Mouse (Mus musculus): ENCODE data around the gene Ilf3. TPM values are rescaled to one million over a fixed set of nuclear protein-coding genes. Genes with fewer than 3 reads are reported as not detected.
A peak's percentile ranks its signal among the peaks of the same experiment; 100 is the strongest.

Ilf3 gene
- polyA plus RNA-seq, 1 experiment from 2014 or later = 268 TPM

DNA sequence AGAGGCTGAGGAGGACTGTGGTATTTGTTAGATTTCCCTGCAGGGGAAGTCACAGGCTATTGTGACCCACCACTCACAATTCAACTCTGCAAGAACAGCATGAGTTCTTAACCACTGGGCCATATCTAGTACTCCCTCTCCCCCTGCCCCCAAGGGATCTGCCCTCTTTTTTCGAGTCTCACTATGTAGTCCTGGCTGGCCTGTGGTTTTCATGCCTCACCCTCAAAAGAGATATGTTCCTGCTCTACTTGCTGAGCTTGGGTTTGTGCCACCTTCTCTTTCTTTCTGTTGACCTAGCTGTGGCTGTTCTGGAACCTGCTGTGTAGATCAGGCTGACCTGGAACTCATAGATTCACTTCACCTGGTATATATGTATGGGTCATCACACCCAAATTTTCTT lies 4.8 kb downstream of the Ilf3 start:
- Histone ChIP-seq H3K36me3 (peaks cover 37% of the 10 kb centered on the region), H3K9ac (no peak overlapping the region), H3K27ac (no peak overlapping the region), H3K4me3 (no peak overlapping the region), H3K27me3 (no peaks in the 10 kb centered on the region), H3K4me2 (replicated peaks) (no peak overlapping the region), H3K4me1 (peaks cover 28% of the 10 kb centered on the region), H3K9me3 (no peaks in the 10 kb centered on the region)
- no peak for ATAC-seq (ENCODE audit: low FRiP score, low read depth)
- 77% methylated on average over 1 of the region's 1 CpGs for WGBS

DNA sequence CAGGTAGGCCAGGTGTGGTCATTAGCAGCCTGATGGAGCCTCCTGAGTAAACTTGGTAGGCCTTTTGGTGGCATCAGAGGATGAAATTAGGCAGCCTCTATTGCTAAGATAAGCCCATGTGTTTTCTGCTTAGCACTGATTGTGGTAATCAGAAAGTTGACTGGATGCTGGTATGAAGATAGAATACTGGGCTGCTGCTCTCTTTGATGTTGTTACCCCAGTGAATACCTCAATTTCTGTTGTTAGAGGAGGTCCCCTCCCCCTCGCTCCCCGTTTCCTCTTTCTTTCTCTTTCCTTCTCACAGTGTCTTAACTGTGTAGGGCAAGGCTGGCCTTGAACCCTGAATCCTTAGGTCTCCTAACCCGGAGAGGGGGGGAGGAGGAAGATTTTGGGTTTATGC lies 11.5 kb downstream of the Ilf3 start:
- peaks cover 13% of the 10 kb centered on the region for H3K4me1 ChIP-seq
- no peaks in the 10 kb centered on the region for H3K9me3 ChIP-seq
- 93% methylated on average over 3 of the region's 3 CpGs for WGBS
- H3K9ac ChIP-seq = no peak overlapping the region
- H3K36me3 ChIP-seq = peaks cover 51% of the 10 kb centered on the region
- no peak overlapping the region for H3K27ac ChIP-seq
- no peak for ATAC-seq (ENCODE audit: low FRiP score, low read depth)
- H3K4me2 ChIP-seq (replicated peaks) = no peak overlapping the region
- H3K27me3 ChIP-seq = no peaks in the 10 kb centered on the region
- H3K4me3 ChIP-seq = no peak overlapping the region

DNA sequence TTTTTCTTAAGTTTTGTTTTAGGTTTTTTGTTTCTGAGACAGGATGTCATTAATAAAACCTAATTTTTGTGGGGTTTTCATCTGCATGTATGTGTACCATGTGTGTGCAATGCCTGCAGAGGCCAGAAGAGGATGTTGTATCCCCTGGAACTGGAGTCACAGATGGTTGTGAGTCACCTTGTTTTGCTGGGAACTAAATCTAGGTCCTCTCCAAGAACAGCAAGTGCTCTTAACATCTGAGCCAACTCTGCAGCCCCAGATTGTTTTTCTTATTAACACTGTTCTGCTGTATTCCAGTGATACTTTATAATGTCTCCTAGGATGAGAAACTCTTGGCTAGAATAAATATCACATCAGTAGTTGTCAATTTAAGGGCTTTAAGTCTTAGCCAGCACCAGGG lies 13.2 kb downstream of the Ilf3 start:
- peaks cover 43% of the 10 kb centered on the region for H3K36me3 ChIP-seq
- no peak overlapping the region for H3K9ac ChIP-seq
- no peaks in the 10 kb centered on the region for H3K27me3 ChIP-seq
- no peak overlapping the region for H3K4me3 ChIP-seq
- H3K4me2 ChIP-seq (replicated peaks) = no peak overlapping the region
- no peak for ATAC-seq (ENCODE audit: low FRiP score, low read depth)
- no peak overlapping the region for H3K27ac ChIP-seq
- H3K9me3 ChIP-seq = no peaks in the 10 kb centered on the region
- H3K4me1 ChIP-seq = peaks cover 15% of the 10 kb centered on the region

DNA sequence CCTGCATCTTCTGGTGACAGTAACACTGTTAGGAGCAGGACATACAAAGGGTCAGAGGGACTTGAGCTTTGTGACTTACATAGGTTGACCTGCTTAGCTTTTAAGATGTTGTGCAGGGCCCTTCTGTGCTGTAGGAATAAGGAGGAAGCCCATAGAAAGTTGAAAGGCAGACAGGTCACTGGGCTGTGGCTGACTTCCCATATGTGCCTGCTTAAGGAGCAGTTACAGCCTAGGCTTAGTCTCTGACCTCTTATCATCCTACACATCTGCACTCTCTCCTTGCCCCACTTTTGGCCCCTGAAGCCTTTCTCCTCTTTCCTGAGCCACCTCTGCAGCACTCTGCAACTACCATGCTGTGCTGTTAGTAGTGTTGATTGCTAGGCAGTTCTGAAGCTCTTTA lies 16.3 kb downstream of the Ilf3 start:
- Histone ChIP-seq H3K27ac (no peak overlapping the region), H3K9ac (no peak overlapping the region), H3K9me3 (no peaks in the 10 kb centered on the region), H3K36me3 (peaks cover 47% of the 10 kb centered on the region), H3K4me2 (replicated peaks) (no peak overlapping the region), H3K4me1 (peaks cover 8% of the 10 kb centered on the region; the same call in 1 of the 2 replicates), H3K4me3 (no peak overlapping the region), H3K27me3 (no peaks in the 10 kb centered on the region)
- ATAC-seq (ENCODE audit: low FRiP score, low read depth) = no peak

DNA sequence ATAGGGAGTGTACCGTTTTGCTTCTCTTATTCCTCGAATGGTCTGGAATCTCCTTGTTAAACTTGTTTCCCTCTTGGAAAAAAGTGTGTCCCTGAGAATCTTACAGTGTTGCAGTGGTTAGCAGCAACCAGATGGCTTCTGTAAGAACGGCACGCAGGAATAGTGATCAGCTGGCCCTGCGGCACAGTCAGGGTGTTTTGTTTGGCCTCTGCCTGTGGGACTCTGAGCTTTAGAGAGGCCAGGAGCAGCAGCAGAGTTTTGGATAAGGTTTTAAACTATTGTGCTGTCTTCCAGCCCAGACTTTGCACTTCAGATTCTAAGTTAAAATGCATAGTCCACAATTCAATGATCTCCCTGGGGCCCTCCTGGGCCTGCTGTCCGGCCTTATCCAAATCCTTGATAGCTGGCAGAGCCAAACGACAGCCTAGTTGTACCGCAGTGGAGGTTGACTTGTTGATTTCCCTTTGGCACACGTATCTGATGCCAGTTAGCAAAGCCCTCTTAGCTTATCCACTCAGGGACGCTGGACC lies 25.0 kb downstream of the Ilf3 start:
- H3K27me3 ChIP-seq = no peaks in the 10 kb centered on the region
- no peak overlapping the region for H3K27ac ChIP-seq
- H3K9ac ChIP-seq = no peak overlapping the region
- no peak overlapping the region for H3K4me3 ChIP-seq
- no peak overlapping the region for H3K4me2 ChIP-seq (replicated peaks)
- ATAC-seq (ENCODE audit: low FRiP score, low read depth) = no peak
- peaks cover 100% of the 10 kb centered on the region for H3K36me3 ChIP-seq
- no peaks in the 10 kb centered on the region for H3K4me1 ChIP-seq
- H3K9me3 ChIP-seq = no peaks in the 10 kb centered on the region
- 93% methylated on average over 10 of the region's 10 CpGs for WGBS

DNA sequence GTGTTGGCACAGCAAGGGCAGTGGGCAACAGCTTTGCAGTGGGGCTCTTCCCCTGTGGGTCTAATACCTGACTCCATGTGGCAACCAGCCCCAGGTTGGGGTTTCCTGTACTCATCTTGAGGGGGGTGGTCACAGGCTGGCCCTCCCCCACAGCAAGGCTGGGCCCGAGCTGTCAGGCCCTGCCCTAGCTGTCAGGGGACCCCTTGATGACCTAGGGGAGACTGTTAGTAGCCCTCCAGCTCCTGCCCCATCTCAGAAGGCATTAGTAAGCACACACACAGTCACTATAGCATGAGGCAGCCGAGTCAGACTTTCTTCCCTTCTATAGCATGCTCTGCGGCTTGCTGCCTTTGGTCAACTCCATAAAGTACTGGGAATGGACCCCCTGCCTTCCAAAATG lies 28.0 kb downstream of the Ilf3 start:
- Histone ChIP-seq H3K4me1 (no peaks in the 10 kb centered on the region), H3K4me2 (replicated peaks) (no peak overlapping the region), H3K9ac (no peak overlapping the region), H3K9me3 (no peaks in the 10 kb centered on the region), H3K27ac (no peak overlapping the region), H3K4me3 (no peak overlapping the region), H3K27me3 (no peaks in the 10 kb centered on the region), H3K36me3 (peaks cover 100% of the 10 kb centered on the region)
- ATAC-seq (ENCODE audit: low FRiP score, low read depth) = no peak
- 89% methylated on average over 3 of the region's 3 CpGs for WGBS

DNA sequence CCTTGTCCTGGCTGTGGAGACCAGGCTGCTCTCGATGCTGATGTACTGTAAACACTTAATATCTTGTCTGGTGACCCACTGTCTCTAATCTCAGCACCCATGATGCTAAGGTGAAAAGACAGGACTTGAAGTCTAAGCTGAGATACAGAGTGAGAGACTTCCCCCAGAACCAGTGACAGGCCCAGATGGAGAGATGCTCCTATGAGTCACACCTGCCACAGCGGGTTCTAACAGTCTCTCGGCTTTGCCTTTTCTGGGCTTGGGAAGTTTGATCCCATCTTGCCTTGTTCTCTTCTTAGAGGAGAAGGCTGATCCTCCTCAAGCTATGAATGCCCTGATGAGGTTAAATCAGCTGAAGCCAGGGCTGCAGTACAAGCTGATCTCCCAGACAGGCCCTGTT lies 29.5 kb downstream of the Ilf3 start:
- ATAC-seq (ENCODE audit: low FRiP score, low read depth) = no peak
- no peaks in the 10 kb centered on the region for H3K4me1 ChIP-seq
- no peak overlapping the region for H3K9ac ChIP-seq
- no peak overlapping the region for H3K4me2 ChIP-seq (replicated peaks)
- no peak overlapping the region for H3K4me3 ChIP-seq
- H3K36me3 ChIP-seq = peaks cover 99% of the 10 kb centered on the region
- no peak overlapping the region for H3K27ac ChIP-seq
- no peaks in the 10 kb centered on the region for H3K27me3 ChIP-seq
- no peaks in the 10 kb centered on the region for H3K9me3 ChIP-seq
- WGBS = 93% methylated on average over 3 of the region's 3 CpGs

DNA sequence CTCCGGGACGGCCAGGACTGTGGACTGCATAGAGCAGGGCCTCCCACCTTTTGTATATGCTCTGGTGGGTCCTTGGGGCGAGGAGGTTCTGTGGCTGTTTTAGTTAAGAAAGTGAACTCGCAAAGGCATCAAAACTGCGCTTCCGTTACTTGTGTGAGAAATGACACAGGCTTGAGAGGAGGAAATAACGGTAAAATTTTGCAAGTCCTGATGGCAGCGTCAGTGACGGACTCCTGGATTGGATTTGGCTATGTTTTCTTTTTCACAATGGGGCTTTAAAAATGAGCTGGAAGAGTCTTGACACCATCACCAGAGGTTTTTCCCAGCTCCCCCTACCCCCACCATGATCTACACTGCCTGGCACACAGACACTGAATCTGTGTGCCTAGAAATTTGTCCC lies 33.4 kb downstream of the Ilf3 start:
- Histone ChIP-seq H3K36me3 (peaks cover 99% of the 10 kb centered on the region), H3K9ac (no peak overlapping the region), H3K4me3 (no peak overlapping the region), H3K4me1 (no peaks in the 10 kb centered on the region), H3K4me2 (replicated peaks) (no peak overlapping the region), H3K27ac (no peak overlapping the region), H3K27me3 (no peaks in the 10 kb centered on the region), H3K9me3 (no peaks in the 10 kb centered on the region)
- WGBS = 92% methylated on average over 9 of the region's 9 CpGs
- ATAC-seq (ENCODE audit: low FRiP score, low read depth) = no peak

DNA sequence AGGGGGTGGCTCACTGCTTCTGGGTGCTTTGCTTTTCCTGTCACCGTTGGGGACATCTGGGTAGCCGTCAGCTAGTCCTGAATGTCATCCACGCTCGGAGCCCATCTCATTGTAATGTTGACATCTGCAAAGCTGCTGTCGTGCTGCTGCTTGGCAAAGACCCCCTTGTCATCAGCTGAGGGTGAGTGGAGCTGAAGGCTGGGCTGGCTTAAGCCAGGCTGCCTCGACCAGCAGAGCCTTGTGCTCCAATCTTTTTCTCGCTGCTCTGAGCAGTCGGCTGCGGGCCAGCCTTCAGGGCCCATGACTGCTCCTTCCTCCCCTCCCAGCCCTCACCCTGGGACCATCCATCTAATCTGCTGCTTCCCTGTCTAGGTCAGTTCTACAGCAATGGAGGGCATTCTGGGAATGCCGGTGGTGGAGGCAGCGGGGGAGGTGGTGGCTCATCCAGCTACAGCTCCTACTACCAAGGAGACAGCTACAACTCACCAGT lies 35.1 kb downstream of the Ilf3 start:
- no peak for ATAC-seq (ENCODE audit: low FRiP score, low read depth)
- H3K9me3 ChIP-seq = no peaks in the 10 kb centered on the region
- WGBS = 88% methylated on average over 11 of the region's 11 CpGs
- no peak overlapping the region for H3K4me2 ChIP-seq (replicated peaks)
- H3K9ac ChIP-seq = no peak overlapping the region
- peaks cover 93% of the 10 kb centered on the region for H3K36me3 ChIP-seq
- H3K27me3 ChIP-seq = no peaks in the 10 kb centered on the region
- no peak overlapping the region for H3K4me3 ChIP-seq
- no peaks in the 10 kb centered on the region for H3K4me1 ChIP-seq
- no peak overlapping the region for H3K27ac ChIP-seq

DNA sequence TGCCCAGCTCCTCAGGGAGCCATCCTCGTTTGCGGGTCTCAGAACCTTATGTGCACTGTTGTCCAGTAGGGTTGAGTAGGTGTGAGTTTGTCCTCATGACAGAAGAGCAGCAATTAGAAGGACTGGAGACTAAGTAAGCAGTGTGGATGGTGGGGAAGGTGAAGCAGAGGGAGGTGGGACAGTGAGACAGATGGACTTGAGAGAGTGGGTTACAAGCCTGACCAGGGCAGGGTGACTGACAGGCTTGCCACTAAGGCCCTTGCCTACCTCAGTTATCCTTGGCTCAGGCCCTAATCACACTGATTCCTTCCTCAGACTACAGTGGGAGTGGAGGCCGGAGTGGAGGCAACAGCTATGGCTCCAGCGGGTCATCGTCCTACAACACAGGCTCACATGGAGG lies 36.1 kb downstream of the Ilf3 start:
- ATAC-seq (ENCODE audit: low FRiP score, low read depth) = no peak
- Histone ChIP-seq H3K27me3 (no peaks in the 10 kb centered on the region), H3K9ac (no peak overlapping the region), H3K4me3 (no peak overlapping the region), H3K9me3 (no peaks in the 10 kb centered on the region), H3K36me3 (peaks cover 84% of the 10 kb centered on the region), H3K4me2 (replicated peaks) (no peak overlapping the region), H3K27ac (no peak overlapping the region), H3K4me1 (no peaks in the 10 kb centered on the region)
- 96% methylated on average over 5 of the region's 5 CpGs for WGBS

DNA sequence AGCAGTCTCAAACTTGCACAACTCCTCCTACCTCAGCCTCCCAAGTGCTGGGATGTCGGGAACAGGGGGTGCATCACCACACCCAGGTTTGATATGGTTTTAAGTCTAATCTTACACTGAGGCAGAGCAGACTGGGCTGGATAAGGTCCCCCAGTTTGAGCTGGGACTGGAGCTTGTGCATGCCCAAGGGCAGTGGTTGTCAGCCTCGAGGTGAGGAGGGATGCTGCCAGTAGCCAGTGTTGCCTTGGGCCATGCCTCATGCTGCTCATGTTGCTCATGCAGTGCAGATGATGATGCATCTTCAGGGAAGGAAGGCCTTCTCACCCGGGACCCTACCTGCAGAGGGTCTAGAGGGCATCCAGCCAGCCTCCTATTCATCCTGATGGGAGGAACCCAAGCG lies 37.9 kb downstream of the Ilf3 start:
- H3K9me3 ChIP-seq = no peaks in the 10 kb centered on the region
- peaks cover 66% of the 10 kb centered on the region for H3K36me3 ChIP-seq
- WGBS = 76% methylated on average over 4 of the region's 4 CpGs
- no peak overlapping the region for H3K9ac ChIP-seq
- no peaks in the 10 kb centered on the region for H3K27me3 ChIP-seq
- no peak overlapping the region for H3K4me2 ChIP-seq (replicated peaks)
- H3K4me3 ChIP-seq = no peak overlapping the region
- H3K4me1 ChIP-seq = no peaks in the 10 kb centered on the region
- no peak for ATAC-seq (ENCODE audit: low FRiP score, low read depth)
- H3K27ac ChIP-seq = no peak overlapping the region

DNA sequence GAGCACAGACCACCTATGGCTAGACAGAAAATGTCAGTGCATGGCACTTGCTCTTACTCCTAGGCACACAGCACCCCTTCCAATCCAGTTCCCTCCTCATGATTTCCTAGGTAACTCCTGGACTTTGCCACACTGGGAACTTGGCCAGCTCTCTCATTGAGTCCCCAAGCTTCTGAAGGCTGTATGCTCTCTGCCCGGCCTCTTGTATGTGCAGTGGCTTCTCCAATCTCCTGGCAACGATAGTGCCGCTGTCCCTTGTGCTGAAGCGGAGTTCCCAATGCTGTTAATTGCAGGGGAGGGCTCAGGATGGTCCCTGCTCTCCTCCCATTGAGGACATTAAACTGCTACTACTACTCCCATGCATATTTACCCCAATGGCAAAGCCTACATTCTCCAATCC lies 40.3 kb downstream of the Ilf3 start:
- H3K9me3 ChIP-seq = no peaks in the 10 kb centered on the region
- 20% methylated on average over 4 of the region's 4 CpGs for WGBS
- ATAC-seq (ENCODE audit: low FRiP score, low read depth) = no peak
- no peaks in the 10 kb centered on the region for H3K27me3 ChIP-seq
- H3K9ac ChIP-seq = no peak overlapping the region
- H3K4me1 ChIP-seq = peaks cover 14% of the 10 kb centered on the region
- no peak overlapping the region for H3K4me3 ChIP-seq
- 0 out of 2 replicates have a peak overlapping the region, but pooled peaks have one; percentile 22 for H3K27ac ChIP-seq
- no peak overlapping the region for H3K4me2 ChIP-seq (replicated peaks)
- peaks cover 43% of the 10 kb centered on the region for H3K36me3 ChIP-seq

DNA sequence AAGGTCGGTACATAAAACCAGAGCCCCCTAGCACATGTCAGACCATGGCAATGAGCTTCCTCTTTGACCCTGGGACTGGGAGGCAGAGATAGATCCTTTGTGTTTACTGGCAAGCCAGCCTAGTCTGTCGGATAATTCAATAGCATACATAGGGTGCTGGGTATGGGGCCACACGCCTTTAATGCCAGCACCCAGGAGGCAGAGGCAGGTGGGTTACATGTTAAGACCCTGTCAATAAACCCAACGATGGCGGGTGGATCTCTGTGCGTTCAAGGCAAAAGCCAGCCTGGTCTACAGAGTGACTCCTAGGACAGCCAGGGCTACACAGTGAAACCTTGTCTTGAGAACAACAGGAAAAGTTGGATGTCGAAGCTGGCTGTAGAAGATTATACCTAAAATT lies 41.0 kb downstream of the Ilf3 start:
- Histone ChIP-seq H3K9me3 (no peaks in the 10 kb centered on the region), H3K4me3 (no peak overlapping the region), H3K27me3 (no peaks in the 10 kb centered on the region), H3K4me1 (peaks cover 14% of the 10 kb centered on the region), H3K4me2 (replicated peaks) (no peak overlapping the region), H3K36me3 (peaks cover 36% of the 10 kb centered on the region), H3K27ac (no peak overlapping the region), H3K9ac (no peak overlapping the region)
- ATAC-seq (ENCODE audit: low FRiP score, low read depth) = no peak
- WGBS = 78% methylated on average over 7 of the region's 7 CpGs

All from limb, embryonic 13.5 days (tissue).